Comparison of ENCODE assay signal across 14 mouse cellular contexts in genomic region chr7:90372804-90373203, GRCm38 (mm10). TPM values are rescaled to one million over a fixed set of nuclear protein-coding genes. Genes with fewer than 3 reads are reported as not detected.
DNase-seq lines count a peak whose midpoint lies in the region; ATAC-seq lines count a peak whose summit lies in the region.
"Had no signal": no experiment of that assay in that cellular context is flagged by ENCODE, and none has a peak within 500 bp of the region (broad histone marks: within the 10 kb centered on the region; RNA-seq: fewer than 3 reads in every experiment).

No protein-coding gene starts in this region.

- H3K36me3 ChIP-seq in forebrain, embryonic 16.5 days (ENCODE audit: control insufficient read depth, insufficient read depth), result no peaks in the 10 kb centered on the region
- H3K36me3 ChIP-seq: hindbrain, embryonic 12.5 days; limb, embryonic 13.5 days had no signal

- H3K4me1 ChIP-seq in forebrain, embryonic 16.5 days (replicated peaks; ENCODE audit: control insufficient read depth, insufficient read depth, low read length), result no peaks in the 10 kb centered on the region
- H3K4me1 ChIP-seq: hindbrain, embryonic 12.5 days; limb, embryonic 13.5 days had no signal

- no peaks in the 10 kb centered on the region for H3K9me3 ChIP-seq in forebrain, embryonic 16.5 days (ENCODE audit: control insufficient read depth, low read length)
- H3K9me3 ChIP-seq: hindbrain, embryonic 12.5 days; limb, embryonic 13.5 days had no signal

- H3K9ac ChIP-seq in forebrain, embryonic 16.5 days (replicated peaks; ENCODE audit: low read depth, low read length), result no peak overlapping the region
- H3K9ac ChIP-seq: hindbrain, embryonic 12.5 days; limb, embryonic 13.5 days had no signal

- H3K4me3 ChIP-seq in forebrain, embryonic 16.5 days (replicated peaks; ENCODE audit: low read length), result no peak overlapping the region
- H3K4me3 ChIP-seq: hindbrain, embryonic 12.5 days; limb, embryonic 13.5 days had no signal

- peak; percentile 90 for DNase-seq in heart, adult 11 months
- no peak for DNase-seq in heart, postnatal 36 days
- peak; percentile 5 for DNase-seq in adipocyte (ENCODE audit: low spot score)
- DNase-seq in heart, postnatal 10 days, result peak; percentile 26 to 32
- DNase-seq in lung, postnatal 10 days, result peak; percentile 36
- DNase-seq in adrenal gland, adult 18-20 months (ENCODE audit: low spot score in 2 of 2), result no peak
- DNase-seq in gastrocnemius, postnatal 25 days, result no peak
- DNase-seq: cerebellum, adult 18-20 months; gastrocnemius, postnatal 36 days; midbrain, embryonic 14.5 days; thymus, postnatal 4 days had no signal

- no peak overlapping the region for H3K27ac ChIP-seq in forebrain, embryonic 16.5 days (ENCODE audit: low read length)
- H3K27ac ChIP-seq: hindbrain, embryonic 12.5 days; limb, embryonic 13.5 days had no signal

- intact Hi-C loops in heart, postnatal 36 days (cut with DNase I), result no loop called here
- intact Hi-C loops in heart, postnatal 10 days (cut with DNase I), result loop anchor here (5.0 kb wide), 1 partner anchor 71 kb away; the partner anchor contains the start of gene Sytl2

- ATAC-seq in forebrain, embryonic 16.5 days, result no peak

- WGBS in forebrain, embryonic 16.5 days, result 85% methylated on average over 4 of the region's 4 CpGs

- no peak overlapping the region for H3K4me2 ChIP-seq in forebrain, embryonic 16.5 days (ENCODE audit: low read length)
- H3K4me2 ChIP-seq: hindbrain, embryonic 12.5 days; limb, embryonic 13.5 days had no signal

- H3K27me3 ChIP-seq in forebrain, embryonic 16.5 days (replicated peaks; ENCODE audit: control insufficient read depth, insufficient read depth, low read length), result no peaks in the 10 kb centered on the region
- H3K27me3 ChIP-seq: hindbrain, embryonic 12.5 days; limb, embryonic 13.5 days had no signal

RNA-seq across cellular contexts. Expression of gene Ccdc89, which starts 53.6 kb away (rescaled TPM):
- under 1 TPM; 0.22 to 0.24 TPM for total RNA-seq in heart, postnatal 36 days (2021)
- under 1 TPM; 0.17 to 0.27 TPM for total RNA-seq in heart, postnatal 10 days (2021)
- total RNA-seq in adrenal gland, adult 18-20 months (2021), result under 1 TPM; 0.13 to 0.33 TPM
- 1.3 and 1.5 TPM in 2 replicates for polyA plus RNA-seq in forebrain, embryonic 16.5 days (2015; fragmentation: Nextera tagmentation; extraction: Ambion mirVana)
- under 1 TPM in 1 of 2 experiments, not detected in 1; 0.13 TPM for total RNA-seq in gastrocnemius, postnatal 25 days (2021)
- total RNA-seq: gastrocnemius, postnatal 36 days had no signal

Comparison
In these comparisons a context has a peak if more than half of its experiments do, and no peak if none do; other contexts are left out.
1. DNase-seq: peak in heart, adult 11 months (single experiment), adipocyte (single experiment), heart, postnatal 10 days (2 of 2) and lung, postnatal 10 days (single experiment); none in heart, postnatal 36 days (0 of 2), adrenal gland, adult 18-20 months (0 of 2) and gastrocnemius, postnatal 25 days (single experiment).